Mouse (Mus musculus): Measurements from ENCODE around the gene Trappc1.
A peak's percentile ranks its signal among the peaks of the same experiment; 100 is the strongest.

Trappc1 gene

DNA sequence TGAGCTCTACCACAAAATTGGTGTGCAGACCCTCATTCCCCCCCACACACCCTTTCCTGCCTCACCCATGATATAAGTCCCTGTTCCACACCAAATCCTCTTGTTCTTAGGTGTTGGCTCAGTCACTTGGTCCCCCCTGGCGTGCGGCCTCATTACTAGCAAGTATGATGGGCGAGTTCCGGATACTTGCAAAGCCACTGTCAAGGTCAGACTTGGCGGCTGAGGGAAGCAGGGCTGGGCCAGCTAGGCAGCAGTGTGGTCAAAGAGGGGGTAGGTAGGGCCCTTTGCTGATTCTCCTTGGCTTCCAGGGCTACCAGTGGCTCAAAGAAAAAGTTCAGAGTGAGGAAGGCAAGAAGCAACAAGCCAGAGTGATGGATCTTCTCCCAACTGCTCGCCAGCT lies 7.4 kb downstream of the Trappc1 start:
- no peak for DNase-seq

DNA sequence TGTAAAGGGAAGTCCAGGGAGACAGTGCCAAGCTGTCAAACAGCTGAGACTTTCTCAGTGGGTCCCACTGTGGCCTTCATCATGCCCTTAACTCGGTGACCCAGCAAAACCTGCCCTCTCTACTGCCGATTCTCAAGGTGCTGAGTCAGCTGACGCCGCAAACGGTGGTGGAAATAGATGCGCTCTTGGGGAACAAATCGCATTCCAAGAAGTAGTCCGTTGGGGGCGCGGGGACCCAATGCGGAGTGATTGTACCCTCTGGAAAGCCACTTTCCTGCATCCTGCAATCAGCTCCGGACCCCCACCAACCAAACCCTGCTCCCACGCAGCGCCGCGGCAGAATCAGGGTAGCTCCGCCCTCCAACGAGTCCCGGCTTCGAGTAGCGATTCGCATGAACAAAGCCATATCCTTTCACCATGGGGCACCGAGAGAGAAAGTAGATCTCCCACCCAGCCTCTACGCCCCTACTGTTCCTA lies 8.2 kb downstream of the Trappc1 start:
- peak; percentile 68 to 82 for DNase-seq

DNA sequence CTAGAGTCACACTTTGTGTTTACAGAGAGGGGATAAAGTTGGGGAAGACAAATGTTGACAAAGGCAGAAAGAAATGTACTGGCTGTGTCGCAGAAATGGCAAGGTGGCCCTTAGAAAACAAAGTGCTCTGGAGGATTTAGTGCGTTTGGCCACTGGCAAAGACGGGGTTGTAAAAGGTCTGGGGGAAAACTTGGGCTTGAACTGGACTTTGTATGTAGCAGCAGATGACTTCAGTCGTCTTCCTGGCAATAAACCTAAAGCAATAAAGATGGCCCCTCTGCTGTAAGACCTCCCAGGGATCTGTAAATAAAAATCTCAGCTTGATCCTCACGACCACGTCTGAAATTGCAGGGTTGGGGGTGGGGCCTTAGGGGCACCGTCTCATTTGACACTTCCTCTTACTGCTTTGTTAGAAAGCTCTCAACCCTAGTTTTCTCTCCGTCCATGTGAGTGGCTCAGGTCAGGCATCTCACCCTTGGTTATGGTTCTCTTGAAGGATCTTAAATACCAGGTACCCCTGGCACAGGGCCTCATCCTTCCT lies 9.0 kb downstream of the Trappc1 start:
- DNase-seq: no peak

DNA sequence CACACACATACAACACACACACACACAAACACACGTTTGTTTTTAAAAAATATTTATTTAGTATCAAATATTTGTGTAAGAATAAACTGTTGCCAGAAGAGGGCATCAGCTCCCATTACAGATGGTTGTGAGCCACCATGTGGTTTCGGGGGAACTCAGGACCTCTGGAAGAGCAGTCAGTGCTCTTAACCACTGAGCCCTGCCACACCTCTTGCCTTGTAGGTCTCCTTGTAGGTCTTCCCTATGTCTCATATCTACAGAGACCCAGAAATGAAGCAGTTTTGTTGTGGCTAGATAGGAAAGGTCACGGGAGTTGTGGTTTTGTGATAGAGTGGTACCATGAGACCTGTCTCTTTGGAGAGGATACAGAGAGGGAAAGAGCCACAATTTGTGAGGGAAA lies 10.1 kb downstream of the Trappc1 start:
- DNase-seq: no peak

DNA sequence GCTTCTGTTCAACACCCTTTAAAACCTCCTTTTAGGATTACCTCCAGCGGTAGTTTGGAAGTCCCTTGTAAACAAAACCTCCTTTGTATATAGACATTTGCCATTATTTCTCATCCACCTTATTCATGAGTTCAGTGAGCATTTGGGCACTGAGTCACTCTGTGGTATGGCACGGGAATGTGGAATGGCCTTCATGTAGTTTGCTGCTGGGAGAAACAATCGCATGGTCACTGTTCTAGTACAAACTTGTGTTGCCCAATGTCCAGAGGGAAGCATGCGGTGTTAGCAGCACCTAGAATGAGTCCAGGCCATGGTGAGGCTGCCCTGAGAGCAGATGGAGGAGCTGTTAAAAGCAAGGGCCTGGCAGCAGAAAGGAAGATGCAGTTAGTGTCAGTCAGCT lies 11.0 kb downstream of the Trappc1 start:
- no peak for DNase-seq

DNA sequence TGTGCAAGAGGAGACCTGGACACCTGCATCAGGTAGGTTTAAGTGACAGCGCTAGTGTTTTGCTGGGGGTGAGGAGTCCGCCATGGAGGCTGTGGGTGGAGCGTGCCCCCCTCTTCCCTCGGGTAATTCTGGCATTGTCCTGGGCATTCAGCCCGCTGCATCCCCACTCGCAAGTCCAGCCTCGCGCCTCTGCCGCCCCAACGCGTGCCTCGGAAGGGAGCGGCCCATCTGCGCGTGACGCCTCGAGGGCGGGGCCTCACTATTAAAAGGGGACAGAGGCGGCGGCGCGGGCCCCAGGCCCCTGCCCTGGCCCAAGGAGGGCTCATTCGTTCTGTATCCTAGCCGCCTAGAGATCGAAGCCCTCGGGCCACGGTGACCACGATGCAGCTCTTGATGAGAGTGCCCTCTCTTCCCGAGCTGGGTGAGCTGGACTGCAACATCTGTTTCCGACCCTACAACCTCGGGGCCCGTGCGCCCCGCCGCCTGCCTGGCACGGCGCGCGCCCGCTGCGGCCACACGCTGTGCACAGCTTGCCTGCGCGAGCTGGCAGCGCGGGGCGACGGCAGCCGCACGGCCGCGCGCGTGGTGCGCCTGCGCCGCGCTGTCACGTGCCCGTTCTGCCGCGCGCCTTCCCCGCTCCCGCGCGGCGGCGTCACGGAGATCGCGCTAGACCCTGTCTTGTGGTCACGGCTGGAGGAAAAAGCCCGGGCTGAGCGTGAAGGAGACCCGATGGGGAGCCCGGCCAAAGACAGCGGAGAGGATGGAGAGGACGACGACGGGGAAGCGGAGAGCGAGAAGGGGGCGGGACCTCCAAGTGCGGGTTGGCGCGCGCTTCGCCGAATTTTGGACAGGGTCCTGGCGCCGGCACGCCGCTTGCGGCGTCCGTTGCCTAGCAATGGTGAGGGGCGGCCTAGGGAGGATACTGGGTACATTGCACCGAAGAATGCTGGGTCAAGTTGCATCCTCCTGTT lies 16.7 kb downstream of the Trappc1 start, which contains the start of gene Rnf227:
Gene Rnf227 (plus strand): TSS at position 301 of the 971 bp plus-strand sequence.
- DNase-seq: peak; percentile 53 to 77

DNA sequence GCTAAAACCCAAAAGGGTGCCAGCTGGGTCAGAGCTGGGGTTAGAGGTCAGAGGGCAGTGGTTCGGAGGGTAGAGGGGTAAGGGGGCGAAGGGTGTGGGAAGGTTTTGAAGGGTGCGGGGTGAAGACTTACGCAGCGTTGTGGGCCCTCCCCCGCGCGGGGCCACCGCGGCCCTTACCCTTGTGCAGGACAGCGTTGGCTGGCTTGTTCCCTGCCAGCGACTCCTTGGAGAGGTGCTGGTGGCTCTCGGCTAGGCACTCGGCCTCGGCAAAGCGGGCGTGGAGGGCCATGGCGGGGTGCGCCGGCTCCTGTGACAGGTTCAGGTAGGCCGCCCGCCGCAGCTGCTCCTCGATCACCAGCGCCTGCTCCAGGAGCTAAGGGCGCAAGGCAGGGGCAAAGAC lies 22.7 kb downstream of the Trappc1 start:
- no peak for DNase-seq

DNA sequence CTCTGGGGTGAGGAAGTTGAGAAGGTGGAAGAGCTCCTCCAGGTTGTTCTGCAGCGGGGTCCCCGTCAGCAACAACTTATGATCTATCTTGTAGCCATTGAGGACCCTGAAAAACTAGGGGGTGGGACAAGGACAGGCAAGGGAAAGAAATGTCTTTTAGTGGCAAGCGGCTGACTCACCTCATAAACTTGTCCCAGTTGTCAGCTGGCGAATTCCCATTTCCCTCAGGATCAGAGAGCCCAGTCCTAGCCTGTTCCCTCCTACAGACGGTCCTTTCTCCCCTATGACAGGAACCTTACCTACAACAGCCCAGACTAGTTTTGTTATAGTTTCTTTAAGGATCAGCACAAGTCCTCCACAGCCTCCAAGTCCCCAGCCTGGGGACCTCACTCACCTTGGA lies 32.8 kb downstream of the Trappc1 start:
- no peak for DNase-seq

DNA sequence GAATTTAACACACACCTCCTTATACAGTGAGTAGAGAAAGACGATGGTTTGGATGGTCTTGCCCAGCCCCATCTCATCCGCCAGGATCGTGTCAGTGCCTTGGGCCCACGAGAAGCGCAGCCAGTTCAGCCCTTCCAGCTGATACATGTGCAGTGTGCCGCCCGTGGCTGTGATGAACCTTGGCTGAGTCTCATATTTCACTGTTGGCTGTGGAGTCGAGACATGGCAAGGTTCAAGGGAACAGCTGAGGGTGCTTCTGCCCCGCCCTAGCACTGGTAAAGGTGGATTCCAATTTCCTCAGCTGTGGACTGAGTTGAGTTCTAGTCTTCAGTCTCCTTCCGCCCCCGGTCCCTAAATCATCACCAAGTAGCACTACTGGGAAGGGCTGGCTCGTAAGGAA lies 33.9 kb downstream of the Trappc1 start:
- no peak for DNase-seq

DNA sequence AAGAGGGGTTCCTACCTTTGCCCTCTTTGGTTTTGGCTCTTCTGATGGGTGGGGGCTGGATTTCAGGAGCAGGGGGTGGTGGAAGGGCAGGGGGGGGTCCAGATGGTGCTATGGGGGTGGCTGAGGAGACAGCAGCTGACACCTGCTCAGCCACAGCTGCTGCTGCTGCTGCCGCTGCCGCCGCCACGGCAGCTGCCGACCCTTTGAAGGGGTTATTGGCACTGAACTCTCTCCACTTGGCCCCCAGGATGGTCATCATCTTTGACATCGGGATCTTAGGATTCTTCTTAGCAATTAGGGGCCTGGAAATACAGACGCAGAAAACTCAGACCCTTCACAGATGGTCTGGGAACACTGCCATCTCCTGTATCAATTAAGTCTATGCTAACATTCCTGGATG lies 38.2 kb downstream of the Trappc1 start:
- DNase-seq: no peak

DNA sequence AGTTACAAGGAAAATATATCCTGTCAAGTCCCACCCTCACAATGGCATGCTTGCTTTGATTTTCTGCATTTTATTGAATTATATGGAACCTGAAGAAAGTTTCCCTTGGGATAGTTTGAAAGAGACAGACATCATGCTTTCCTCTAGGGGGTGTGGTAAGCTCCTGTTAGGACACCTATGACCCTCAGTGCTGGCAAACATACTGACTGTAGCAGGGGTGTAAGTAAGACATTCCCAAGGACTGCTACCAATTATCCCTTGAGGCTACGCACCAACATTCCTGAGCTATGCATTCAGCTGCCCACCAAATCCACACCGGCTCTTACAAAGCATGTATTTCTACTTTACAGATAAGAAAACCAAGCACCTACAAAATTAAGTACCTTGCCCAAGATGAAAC lies 38.7 kb downstream of the Trappc1 start:
- DNase-seq: peak in 1 of 2 experiments; percentile 21

DNA sequence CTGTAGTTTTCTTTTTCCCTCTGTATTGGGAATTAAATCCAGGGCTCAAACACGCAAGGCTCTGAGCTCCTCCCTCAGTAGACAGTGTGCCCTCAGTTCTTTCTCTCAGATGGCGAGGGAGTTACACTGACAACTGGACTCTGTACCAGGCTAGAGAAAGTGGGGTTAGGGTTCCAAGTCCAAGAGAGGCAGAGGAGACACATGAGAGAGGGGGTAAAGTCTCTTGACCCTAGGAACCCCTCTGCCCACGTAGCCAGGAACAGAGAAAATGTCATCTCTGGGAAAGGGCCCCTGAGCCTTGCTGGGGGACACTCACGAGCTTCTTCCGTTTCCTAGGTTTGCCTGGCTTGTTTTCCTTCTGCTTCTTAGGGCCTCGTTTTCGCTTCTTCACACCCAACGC lies 40.6 kb downstream of the Trappc1 start:
- peak; percentile 58 to 78 for DNase-seq

DNA sequence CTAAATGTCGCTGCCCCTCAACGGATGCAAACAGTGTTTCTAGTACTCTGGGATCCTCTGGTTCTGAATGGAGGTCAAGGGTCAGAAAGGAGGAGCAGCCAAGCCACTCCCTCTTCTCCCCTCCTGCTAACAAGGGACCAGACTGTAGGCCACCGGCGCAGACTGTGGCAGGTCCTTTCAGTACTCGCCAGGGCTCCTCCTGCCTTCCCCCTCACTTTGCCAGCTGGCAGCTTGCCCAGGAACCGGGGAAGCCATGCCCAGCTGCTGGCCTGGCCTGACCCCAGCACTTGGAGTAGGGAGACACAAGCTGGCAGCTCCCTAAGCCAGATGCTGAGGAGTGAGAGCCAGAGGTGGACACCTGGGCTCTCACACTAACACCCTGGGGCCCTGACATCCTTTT lies 41.1 kb downstream of the Trappc1 start:
- peak; percentile 97 to 99 for DNase-seq

DNA sequence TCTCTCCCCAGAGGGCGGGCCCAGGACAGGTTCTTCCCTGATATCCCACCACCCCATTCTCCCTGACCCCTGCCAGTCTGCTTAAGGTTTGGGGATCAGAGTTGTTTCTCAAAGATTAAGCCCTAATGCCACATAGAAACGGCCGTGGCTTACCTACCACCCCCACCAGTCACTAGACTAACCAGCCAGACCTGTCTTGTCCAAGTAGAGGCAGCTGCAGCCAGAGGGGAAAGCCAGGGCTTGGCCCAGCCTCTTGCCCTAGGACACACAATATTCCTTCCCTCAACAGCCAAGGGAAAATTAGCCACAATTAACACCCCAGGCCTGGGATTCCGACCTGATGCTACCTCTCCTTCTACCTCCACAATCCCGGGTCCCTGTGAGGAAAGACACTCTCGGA lies 41.9 kb downstream of the Trappc1 start:
- no peak for DNase-seq

DNA sequence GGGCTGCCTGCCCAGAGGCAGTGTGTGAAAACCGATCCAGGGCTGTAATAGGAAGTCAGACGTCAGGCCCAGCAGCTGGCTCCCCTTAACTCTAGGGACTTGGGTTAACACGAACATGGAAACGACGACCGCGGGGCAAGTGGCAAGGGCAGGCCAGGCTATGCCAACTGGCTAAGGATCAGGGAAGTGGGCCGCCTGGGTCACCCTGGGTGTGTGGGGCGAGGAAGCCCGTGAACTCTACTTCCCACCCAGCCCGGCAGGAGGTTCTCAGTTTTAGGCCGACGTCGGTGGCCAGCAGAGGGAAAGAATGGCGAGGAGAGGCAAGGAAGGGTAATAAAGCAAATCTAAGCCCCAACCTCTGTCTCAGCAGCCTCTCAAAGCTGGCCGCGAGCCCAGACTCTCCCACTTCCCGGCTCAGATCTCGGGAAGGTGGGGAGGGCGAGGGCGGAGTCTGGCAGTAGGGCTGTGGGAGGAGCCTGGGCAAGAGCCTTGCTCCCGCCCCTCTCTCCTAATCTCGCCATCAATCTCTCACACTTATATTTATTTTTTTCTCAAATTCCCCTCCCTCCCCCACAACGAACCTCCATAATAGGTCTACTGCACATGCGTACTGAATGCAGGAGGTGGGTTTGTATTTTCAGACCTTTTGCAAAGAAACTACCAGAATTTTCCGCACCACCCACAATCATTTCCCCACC lies 42.5 kb downstream of the Trappc1 start:
- DNase-seq: peak; percentile 99 to 100

DNA sequence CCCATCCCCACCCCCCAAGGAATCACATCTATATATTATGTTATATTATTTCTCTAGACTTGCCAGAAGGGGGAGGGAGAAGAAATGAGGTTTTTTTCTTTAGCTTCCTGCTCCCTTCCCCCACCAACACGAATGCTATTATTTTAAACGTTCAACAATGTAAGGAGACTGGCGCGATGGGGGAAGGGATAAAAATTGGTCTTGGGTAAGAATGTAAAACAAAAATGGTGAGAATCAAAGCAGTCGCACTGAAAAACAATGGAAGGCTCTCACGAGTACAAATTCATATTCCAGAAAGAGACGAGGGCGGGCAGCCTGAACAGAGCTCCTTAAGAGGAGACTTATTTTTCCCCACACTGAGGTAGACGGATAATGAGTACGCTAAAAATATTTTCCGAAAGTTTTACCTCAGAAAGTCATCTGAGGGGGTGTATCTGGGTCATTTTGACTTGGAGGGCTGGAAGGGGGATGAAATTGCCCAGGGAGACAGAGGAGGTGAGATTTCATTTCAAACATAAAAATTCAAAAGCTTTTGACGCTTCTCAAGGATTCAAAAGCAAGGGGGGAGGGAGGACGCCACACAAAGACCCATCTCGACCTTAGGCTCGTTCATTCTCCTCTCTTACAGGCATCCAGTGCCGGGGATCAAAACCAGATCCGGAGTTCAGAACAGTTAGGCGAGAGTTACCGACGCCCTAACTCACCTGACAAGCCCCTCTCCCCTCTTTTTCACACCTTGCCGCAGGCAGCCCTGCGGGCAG lies 43.3 kb downstream of the Trappc1 start:
- peak in 1 of 2 experiments; percentile 48 for DNase-seq

DNA sequence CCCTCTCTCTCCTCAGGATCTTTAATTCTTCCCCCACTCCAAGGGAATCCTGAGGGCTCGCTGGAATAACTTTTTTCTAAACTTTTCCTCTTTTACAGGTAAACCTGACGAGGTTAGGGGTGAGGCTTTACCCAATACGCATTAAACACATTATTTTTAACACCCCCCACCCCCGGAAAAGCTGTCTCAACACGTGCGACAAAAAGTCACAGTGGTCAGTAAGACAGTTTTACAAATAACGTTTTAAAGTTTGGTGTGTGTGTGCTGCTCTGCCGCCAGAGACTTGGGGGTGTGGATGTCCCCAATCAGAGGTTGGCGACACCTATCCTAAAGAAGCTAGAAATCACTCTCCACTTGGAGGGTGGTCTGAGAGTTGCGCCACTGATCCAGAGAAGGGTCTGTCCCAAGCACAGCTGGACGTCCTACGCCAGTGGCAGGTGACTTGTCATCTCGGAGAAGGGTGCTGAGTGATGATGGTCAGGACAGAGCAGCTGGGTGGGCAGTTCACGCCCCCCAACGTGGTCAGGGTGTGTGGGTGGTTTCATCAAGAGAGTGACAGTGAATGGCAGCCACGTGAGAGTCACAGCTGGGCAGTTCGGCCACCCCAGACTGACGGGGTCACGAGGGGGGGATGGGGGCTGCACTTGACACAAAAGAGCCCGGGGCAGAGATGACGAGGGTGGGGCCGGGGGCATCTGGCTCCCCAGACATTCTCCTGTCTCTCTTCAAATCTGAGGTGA lies 44.0 kb downstream of the Trappc1 start:
- peak in 1 of 2 experiments; percentile 78 for DNase-seq

DNA sequence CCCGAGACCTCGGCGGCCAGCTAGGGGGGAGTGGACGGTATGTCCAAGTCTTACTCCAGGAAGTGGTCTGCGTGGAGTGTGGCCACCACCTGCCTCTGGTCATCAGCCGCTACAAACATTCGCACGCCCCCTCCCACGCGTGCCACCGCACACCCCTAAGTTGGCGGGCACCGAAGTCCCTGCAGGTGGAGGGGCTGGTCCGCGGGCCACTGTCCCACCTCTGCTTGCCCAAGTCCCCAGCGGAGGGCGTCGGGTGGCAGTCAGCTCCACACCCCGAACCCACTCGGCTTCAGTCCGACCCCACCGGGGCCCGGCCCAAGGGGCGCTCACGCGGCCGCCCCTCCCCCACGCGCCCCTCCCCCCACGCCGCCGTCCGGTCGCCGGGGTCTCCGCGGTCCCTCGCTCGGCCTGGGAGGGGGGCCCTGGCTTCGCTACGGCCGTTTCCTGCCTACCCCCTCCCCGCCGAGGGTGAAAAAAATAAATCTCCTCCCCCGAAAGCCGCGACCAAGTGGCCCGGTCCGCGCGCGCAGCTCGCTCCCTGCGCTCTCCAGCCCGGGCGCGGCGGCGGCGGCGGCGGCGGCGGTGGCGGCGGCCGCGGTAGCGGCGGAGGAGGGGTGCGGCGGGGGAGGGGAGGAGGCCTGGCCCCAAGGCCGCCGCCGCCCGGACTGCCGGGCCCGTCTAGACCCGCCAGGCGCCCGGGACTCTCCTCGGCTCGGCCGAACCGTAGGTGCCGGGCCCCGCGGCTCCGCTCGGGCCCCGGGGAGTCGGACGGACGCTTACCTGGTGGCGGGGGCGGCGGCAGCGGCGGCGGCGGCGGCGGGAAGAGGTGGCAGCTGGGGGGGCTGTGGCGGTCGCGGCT lies 44.8 kb downstream of the Trappc1 start:
- DNase-seq: peak; percentile 43 to 75

DNA sequence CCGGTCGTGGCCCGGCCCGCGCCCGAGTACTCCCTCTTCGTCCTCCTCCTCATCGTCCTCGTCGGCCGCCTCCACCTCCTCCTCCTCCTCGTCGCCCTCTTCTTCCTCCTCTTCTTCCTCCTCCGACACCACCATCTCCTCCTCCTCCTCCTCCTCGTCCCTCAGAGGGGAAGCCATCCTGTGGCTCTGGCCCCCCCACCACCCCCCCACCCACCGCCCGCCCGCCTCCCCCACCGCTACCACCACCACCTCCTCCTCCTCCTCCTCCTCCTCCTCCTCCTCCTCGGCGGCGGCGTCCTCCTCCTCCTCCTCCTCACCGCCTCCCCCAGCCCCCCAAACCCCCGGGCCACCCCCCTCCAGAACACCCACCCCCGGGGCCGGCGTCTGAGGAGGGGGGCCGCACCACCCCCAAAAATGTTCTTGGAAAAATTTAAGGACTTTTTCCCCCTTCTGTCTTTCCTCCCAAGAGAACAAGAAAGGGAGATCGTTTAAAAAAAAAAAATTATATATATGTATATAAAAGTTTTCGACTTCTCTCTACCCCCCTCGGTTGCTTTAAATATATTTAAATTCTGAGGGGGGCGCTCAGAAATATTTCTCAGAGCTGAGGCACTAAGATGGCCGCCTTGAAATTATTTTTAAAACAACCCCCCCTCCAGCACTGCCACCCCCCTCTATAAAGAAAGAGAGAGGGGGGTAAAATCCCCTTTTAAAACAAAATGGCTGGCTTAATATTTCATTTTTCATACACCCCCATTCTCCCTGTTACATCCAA lies 45.6 kb downstream of the Trappc1 start, which contains the start of gene Chd3:
Gene Chd3 (minus strand): TSS at position 192 of the 775 bp plus-strand sequence.
- peak in 1 of 2 experiments; percentile 63 for DNase-seq

All from kidney, postnatal 25 days (tissue).